Mouse (Mus musculus): ENCODE measurements around the gene Wbp2nl. TPM values are rescaled to one million over a fixed set of nuclear protein-coding genes. Genes with fewer than 3 reads are reported as not detected.
A peak's percentile ranks its signal among the peaks of the same experiment; 100 is the strongest.

Gene Wbp2nl
- 0.17 and 0.29 TPM in 2 replicates for polyA plus RNA-seq (2014; fragmentation: Nextera tagmentation; extraction: Ambion mirVana)

- DNase-seq (ENCODE audit: low spot score), result no peak
- Histone ChIP-seq H3K4me2 (replicated peaks) (no peak within 1 kb of the TSS), H3K4me1 (replicated peaks; ENCODE audit: control insufficient read depth, insufficient read depth, low read length) (0 out of 2 replicates have a peak, but pooled peaks cover 3% of the 10 kb centered on the region), H3K27me3 (ENCODE audit: control insufficient read depth, insufficient read depth, low read length) (no peaks in the 10 kb centered on the region), H3K27ac (no peak within 1 kb of the TSS), H3K4me3 (replicated peaks; ENCODE audit: low read length) (no peak within 1 kb of the TSS), H3K9me3 (ENCODE audit: control insufficient read depth, low read length) (no peaks in the 10 kb centered on the region), H3K9ac (no peak within 1 kb of the TSS), H3K36me3 (replicated peaks; ENCODE audit: control insufficient read depth, insufficient read depth) (no peaks in the 10 kb centered on the region)
- whole genome bisulfite sequencing, result 63% methylated on average over 39 of the region's 39 CpGs
- 0 out of 2 replicates have a peak, but pooled peaks have one; percentile 46 for ATAC-seq (ENCODE audit: low FRiP score)
Observed at GRCm38 (mm10) chr15:82298764-82299561, at the start of gene Wbp2nl. TSS of gene Wbp2nl (plus strand) at chr15:82298954.

- no peak for ATAC-seq (ENCODE audit: low FRiP score)
- H3K9me3 ChIP-seq (ENCODE audit: control insufficient read depth, low read length), result no peaks in the 10 kb centered on the region
- no peak for DNase-seq (ENCODE audit: low spot score)
- no peak overlapping the region for H3K27ac ChIP-seq
- no peaks in the 10 kb centered on the region for H3K27me3 ChIP-seq (ENCODE audit: control insufficient read depth, insufficient read depth, low read length)
- H3K4me2 ChIP-seq (replicated peaks), result no peak overlapping the region
- WGBS, result 97% methylated on average over 3 of the region's 3 CpGs
- H3K36me3 ChIP-seq (replicated peaks; ENCODE audit: control insufficient read depth, insufficient read depth), result no peaks in the 10 kb centered on the region
- H3K4me1 ChIP-seq (replicated peaks; ENCODE audit: control insufficient read depth, insufficient read depth, low read length), result peaks cover 13% of the 10 kb centered on the region
- H3K9ac ChIP-seq, result no peak overlapping the region
- H3K4me3 ChIP-seq (replicated peaks; ENCODE audit: low read length), result no peak overlapping the region
Observed at GRCm38 (mm10) chr15:82251579-82251978, 47.2 kb upstream of the Wbp2nl start.

GRCm38 (mm10) chr15:82252097-82252496, 46.7 kb upstream of the Wbp2nl start, which contains the start of gene 1500009C09Rik:
TSS of gene 1500009C09Rik (plus strand) at chr15:82252397.
- ATAC-seq (ENCODE audit: low FRiP score), result no peak
- H3K4me2 ChIP-seq (replicated peaks), result no peak within 1 kb of the TSS
- peaks cover 18% of the 10 kb centered on the region for H3K4me1 ChIP-seq (replicated peaks; ENCODE audit: control insufficient read depth, insufficient read depth, low read length)
- no peak within 1 kb of the TSS for H3K9ac ChIP-seq
- no peaks in the 10 kb centered on the region for H3K36me3 ChIP-seq (replicated peaks; ENCODE audit: control insufficient read depth, insufficient read depth)
- no peaks in the 10 kb centered on the region for H3K9me3 ChIP-seq (ENCODE audit: control insufficient read depth, low read length)
- no peak within 1 kb of the TSS for H3K4me3 ChIP-seq (replicated peaks; ENCODE audit: low read length)
- H3K27ac ChIP-seq, result no peak within 1 kb of the TSS
- no peak for DNase-seq (ENCODE audit: low spot score)
- no peaks in the 10 kb centered on the region for H3K27me3 ChIP-seq (ENCODE audit: control insufficient read depth, insufficient read depth, low read length)
- WGBS, result 93% methylated on average over 6 of the region's 6 CpGs

GRCm38 (mm10) chr15:82255248-82255647, 43.5 kb upstream of the Wbp2nl start:
- ATAC-seq (ENCODE audit: low FRiP score) (no peak), DNase-seq (ENCODE audit: low spot score) (no peak)
- Histone ChIP-seq H3K9me3 (ENCODE audit: control insufficient read depth, low read length) (no peaks in the 10 kb centered on the region), H3K4me1 (replicated peaks; ENCODE audit: control insufficient read depth, insufficient read depth, low read length) (peaks cover 26% of the 10 kb centered on the region), H3K9ac (no peak overlapping the region), H3K4me2 (replicated peaks) (peak overlapping the region; percentile 53), H3K36me3 (replicated peaks; ENCODE audit: control insufficient read depth, insufficient read depth) (no peaks in the 10 kb centered on the region), H3K4me3 (replicated peaks; ENCODE audit: low read length) (no peak overlapping the region), H3K27me3 (ENCODE audit: control insufficient read depth, insufficient read depth, low read length) (no peaks in the 10 kb centered on the region), H3K27ac (peak overlapping the region; percentile 83)
- 44% methylated on average over 4 of the region's 4 CpGs for WGBS

- peak; percentile 92 for ATAC-seq (ENCODE audit: low FRiP score)
- 5% methylated on average over 10 of the region's 10 CpGs for WGBS
Observed at GRCm38 (mm10) chr15:82255944-82256383, 42.8 kb upstream of the Wbp2nl start.

GRCm38 (mm10) chr15:82259510-82259909, 39.2 kb upstream of the Wbp2nl start:
- no peaks in the 10 kb centered on the region for H3K9me3 ChIP-seq (ENCODE audit: control insufficient read depth, low read length)
- no peak overlapping the region for H3K4me2 ChIP-seq (replicated peaks)
- DNase-seq (ENCODE audit: low spot score) (peak; percentile 59), ATAC-seq (ENCODE audit: low FRiP score) (no peak)
- H3K4me1 ChIP-seq (replicated peaks; ENCODE audit: control insufficient read depth, insufficient read depth, low read length), result peaks cover 26% of the 10 kb centered on the region
- H3K27ac ChIP-seq, result no peak overlapping the region
- H3K9ac ChIP-seq, result no peak overlapping the region
- H3K36me3 ChIP-seq (replicated peaks; ENCODE audit: control insufficient read depth, insufficient read depth), result no peaks in the 10 kb centered on the region
- 10% methylated on average over 16 of the region's 16 CpGs for WGBS
- H3K4me3 ChIP-seq (replicated peaks; ENCODE audit: low read length), result no peak overlapping the region
- H3K27me3 ChIP-seq (ENCODE audit: control insufficient read depth, insufficient read depth, low read length), result no peaks in the 10 kb centered on the region

More at GRCm38 (mm10) chr15:82255944-82256383, 42.8 kb upstream of the Wbp2nl start:
- H3K4me1 ChIP-seq (replicated peaks; ENCODE audit: control insufficient read depth, insufficient read depth, low read length), result peaks cover 26% of the 10 kb centered on the region
- H3K9ac ChIP-seq, result peak overlapping the region; percentile 67
- H3K27me3 ChIP-seq (ENCODE audit: control insufficient read depth, insufficient read depth, low read length), result no peaks in the 10 kb centered on the region
- peak overlapping the region; percentile 53 for H3K4me2 ChIP-seq (replicated peaks)
- H3K36me3 ChIP-seq (replicated peaks; ENCODE audit: control insufficient read depth, insufficient read depth), result no peaks in the 10 kb centered on the region
- DNase-seq (ENCODE audit: low spot score), result peak; percentile 78
- peak overlapping the region; percentile 40 for H3K4me3 ChIP-seq (replicated peaks; ENCODE audit: low read length)
- peak overlapping the region; percentile 83 for H3K27ac ChIP-seq
- H3K9me3 ChIP-seq (ENCODE audit: control insufficient read depth, low read length), result no peaks in the 10 kb centered on the region

GRCm38 (mm10) chr15:82266356-82266755, 32.4 kb upstream of the Wbp2nl start:
- ATAC-seq (ENCODE audit: low FRiP score), result no peak

GRCm38 (mm10) chr15:82268185-82268584, 30.6 kb upstream of the Wbp2nl start:
- no peaks in the 10 kb centered on the region for H3K36me3 ChIP-seq (replicated peaks; ENCODE audit: control insufficient read depth, insufficient read depth)
- H3K27me3 ChIP-seq (ENCODE audit: control insufficient read depth, insufficient read depth, low read length), result no peaks in the 10 kb centered on the region
- ATAC-seq (ENCODE audit: low FRiP score) (no peak; the same call in 1 of the 2 replicates), DNase-seq (ENCODE audit: low spot score) (peak; percentile 56)
- H3K4me1 ChIP-seq (replicated peaks; ENCODE audit: control insufficient read depth, insufficient read depth, low read length), result peaks cover 20% of the 10 kb centered on the region
- H3K9me3 ChIP-seq (ENCODE audit: control insufficient read depth, low read length), result no peaks in the 10 kb centered on the region
- H3K9ac ChIP-seq, result 0 out of 2 replicates have a peak overlapping the region, but pooled peaks have one; percentile 17
- no peak overlapping the region for H3K4me3 ChIP-seq (replicated peaks; ENCODE audit: low read length)
- no peak overlapping the region for H3K4me2 ChIP-seq (replicated peaks)
- WGBS, result 11% methylated on average over 3 of the region's 3 CpGs
- H3K27ac ChIP-seq, result peak overlapping the region; percentile 70

More at GRCm38 (mm10) chr15:82266356-82266755, 32.4 kb upstream of the Wbp2nl start:
- Histone ChIP-seq H3K9me3 (ENCODE audit: control insufficient read depth, low read length) (no peaks in the 10 kb centered on the region), H3K4me3 (replicated peaks; ENCODE audit: low read length) (no peak overlapping the region), H3K27me3 (ENCODE audit: control insufficient read depth, insufficient read depth, low read length) (no peaks in the 10 kb centered on the region), H3K9ac (no peak overlapping the region), H3K4me2 (replicated peaks) (no peak overlapping the region), H3K36me3 (replicated peaks; ENCODE audit: control insufficient read depth, insufficient read depth) (no peaks in the 10 kb centered on the region), H3K27ac (no peak overlapping the region), H3K4me1 (replicated peaks; ENCODE audit: control insufficient read depth, insufficient read depth, low read length) (peaks cover 20% of the 10 kb centered on the region)
- peak; percentile 86 for DNase-seq (ENCODE audit: low spot score)
- 14% methylated on average over 6 of the region's 6 CpGs for WGBS

GRCm38 (mm10) chr15:82268783-82269182, 30.0 kb upstream of the Wbp2nl start:
- no peak overlapping the region for H3K4me2 ChIP-seq (replicated peaks)
- H3K4me3 ChIP-seq (replicated peaks; ENCODE audit: low read length), result no peak overlapping the region
- peak overlapping the region; percentile 70; the same call in 1 of the 2 replicates for H3K27ac ChIP-seq
- no peak for DNase-seq (ENCODE audit: low spot score)
- H3K27me3 ChIP-seq (ENCODE audit: control insufficient read depth, insufficient read depth, low read length), result no peaks in the 10 kb centered on the region
- ATAC-seq (ENCODE audit: low FRiP score), result no peak
- H3K4me1 ChIP-seq (replicated peaks; ENCODE audit: control insufficient read depth, insufficient read depth, low read length), result peaks cover 20% of the 10 kb centered on the region
- H3K36me3 ChIP-seq (replicated peaks; ENCODE audit: control insufficient read depth, insufficient read depth), result no peaks in the 10 kb centered on the region
- 77% methylated on average over 9 of the region's 9 CpGs for WGBS
- no peak overlapping the region for H3K9ac ChIP-seq
- no peaks in the 10 kb centered on the region for H3K9me3 ChIP-seq (ENCODE audit: control insufficient read depth, low read length)

Data from hindbrain, embryonic 14.5 days (tissue).